In genomic region chr9:7470262-7470661, GRCm38 (mm10) we compare ENCODE assay signal across 28 mouse cellular contexts. TPM values are rescaled to one million over a fixed set of nuclear protein-coding genes. Genes with fewer than 3 reads are reported as not detected.
"Had no signal": no experiment of that assay in that cellular context is flagged by ENCODE, and none has a peak within 500 bp of the region (broad histone marks: within the 10 kb centered on the region; RNA-seq: fewer than 3 reads in every experiment).

No protein-coding gene starts in this region.

- DNase-seq: heart, postnatal 10 days; heart, postnatal 14 days; heart, postnatal 36 days; heart, postnatal 4 days; kidney, adult 11 months; kidney, adult 18-20 months; kidney, adult 2 months; kidney, adult 8-10 months; kidney, adult 9 months; kidney, postnatal 10 days; kidney, postnatal 14 days; kidney, postnatal 25 days; kidney, postnatal 36 days; kidney, postnatal 4 days; layer of hippocampus, adult 9-11 months; layer of hippocampus, postnatal 36 days had no signal

RNA-seq across cellular contexts. Expression of gene Mmp3, which starts 24.6 kb away (rescaled TPM):
- total RNA-seq: heart, postnatal 10 days; heart, postnatal 4 days; hematopoietic stem cell, adult 5-6 weeks; hindbrain, postnatal 0 days; layer of hippocampus, adult 18-20 months; layer of hippocampus, adult 2 months; layer of hippocampus, adult 8-10 months; layer of hippocampus, postnatal 10 days; layer of hippocampus, postnatal 14 days; layer of hippocampus, postnatal 25 days; layer of hippocampus, postnatal 36 days; left cerebral cortex, adult 18-20 months; left cerebral cortex, adult 2 months; left cerebral cortex, adult 8-10 months had no signal

RNA-seq across cellular contexts. Expression of gene Mmp10, which starts 31.9 kb away (rescaled TPM):
- total RNA-seq: heart, postnatal 10 days; heart, postnatal 14 days; heart, postnatal 25 days; heart, postnatal 36 days; heart, postnatal 4 days; hematopoietic stem cell, adult 5-6 weeks; hindbrain, postnatal 0 days; layer of hippocampus, adult 18-20 months; layer of hippocampus, adult 2 months; layer of hippocampus, adult 8-10 months; layer of hippocampus, postnatal 10 days; layer of hippocampus, postnatal 14 days; layer of hippocampus, postnatal 25 days; layer of hippocampus, postnatal 36 days; left cerebral cortex, adult 18-20 months; left cerebral cortex, adult 2 months; left cerebral cortex, adult 8-10 months had no signal
